Comparison of ENCODE assay signal across 27 mouse cellular contexts in the genomic region with DNA sequence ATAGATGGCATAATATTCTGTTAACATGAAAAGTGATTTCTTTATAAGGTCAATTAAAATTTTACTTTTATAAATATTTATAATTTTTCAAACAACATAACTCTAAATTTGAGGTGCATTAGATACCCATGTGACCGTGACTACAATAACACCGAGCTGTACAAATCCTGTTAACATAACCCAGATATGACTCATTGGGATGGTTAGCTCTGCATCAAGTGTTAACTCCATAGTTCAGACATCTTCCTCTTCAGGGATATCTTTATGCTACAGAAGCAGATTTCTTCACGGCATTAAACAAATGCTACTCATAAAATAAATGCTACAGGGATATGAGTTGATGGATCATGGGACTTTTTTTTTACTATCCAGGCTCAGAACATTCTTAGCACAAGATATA. TPM values are rescaled to one million over a fixed set of nuclear protein-coding genes. Genes with fewer than 3 reads are reported as not detected.
"Had no signal": no experiment of that assay in that cellular context is flagged by ENCODE, and none has a peak within 500 bp of the region (broad histone marks: within the 10 kb centered on the region; RNA-seq: fewer than 3 reads in every experiment).

No protein-coding gene starts in this region.

- H3K27me3 ChIP-seq: heart, embryonic 12.5 days; hindbrain, embryonic 12.5 days; kidney, embryonic 15.5 days; limb, embryonic 12.5 days; liver, embryonic 13.5 days had no signal

- H3K36me3 ChIP-seq: heart, embryonic 10.5 days; heart, embryonic 12.5 days; hindbrain, embryonic 10.5 days; hindbrain, embryonic 12.5 days; kidney, embryonic 15.5 days; limb, embryonic 10.5 days; limb, embryonic 12.5 days; liver, embryonic 13.5 days had no signal

- H3K9me3 ChIP-seq: heart, embryonic 10.5 days; heart, embryonic 12.5 days; hindbrain, embryonic 10.5 days; hindbrain, embryonic 12.5 days; kidney, embryonic 15.5 days; limb, embryonic 10.5 days; limb, embryonic 12.5 days; liver, embryonic 13.5 days had no signal

- DNase-seq: gastrocnemius, adult 2 months; gastrocnemius, postnatal 10 days; gastrocnemius, postnatal 25 days; heart, adult 18-20 months; heart, postnatal 10 days; heart, postnatal 4 days; kidney, adult 11 months; kidney, adult 2 months; kidney, adult 9 months; kidney, postnatal 14 days; kidney, postnatal 36 days; layer of hippocampus, adult 9-11 months; liver; liver, embryonic 13.5 days had no signal

- H3K9ac ChIP-seq: heart, embryonic 12.5 days; hindbrain, embryonic 12.5 days; hindbrain, embryonic 14.5 days; kidney, embryonic 15.5 days; limb, embryonic 12.5 days; liver, embryonic 13.5 days had no signal

- H3K4me1 ChIP-seq: heart, embryonic 10.5 days; heart, embryonic 12.5 days; hindbrain, embryonic 10.5 days; hindbrain, embryonic 12.5 days; kidney, embryonic 15.5 days; limb, embryonic 10.5 days; limb, embryonic 12.5 days; liver, embryonic 13.5 days had no signal

- H3K4me2 ChIP-seq: heart, embryonic 12.5 days; hindbrain, embryonic 12.5 days; hindbrain, embryonic 14.5 days; kidney, embryonic 15.5 days; limb, embryonic 12.5 days; liver, embryonic 11.5 days; liver, embryonic 13.5 days had no signal

- H3K27ac ChIP-seq: gastrocnemius, adult 2 months; heart, embryonic 10.5 days; hindbrain, embryonic 10.5 days; hindbrain, embryonic 12.5 days; hindbrain, embryonic 14.5 days; kidney, embryonic 15.5 days; kidney, postnatal 0 days; left cerebral cortex, adult 2 months; limb, embryonic 10.5 days; limb, embryonic 12.5 days; liver, embryonic 13.5 days had no signal

- H3K4me3 ChIP-seq: gastrocnemius, adult 2 months; heart, embryonic 10.5 days; heart, embryonic 12.5 days; hindbrain, embryonic 10.5 days; hindbrain, embryonic 12.5 days; kidney, embryonic 15.5 days; left cerebral cortex, adult 2 months; limb, embryonic 10.5 days; limb, embryonic 12.5 days; liver, embryonic 13.5 days had no signal

- ATAC-seq: hindbrain, embryonic 16.5 days; inflammation-experienced regulatory T-cells, adult 6 months had no signal

RNA-seq across cellular contexts. Expression of gene Scin, which starts 37.6 kb away (rescaled TPM):
- total RNA-seq: left cerebral cortex, adult 2 months had no signal
- polyA plus RNA-seq: hindbrain, embryonic 14.5 days; hindbrain, embryonic 16.5 days had no signal
